Mouse (Mus musculus) monocyte, adult 5-6 weeks (primary cell): Measurements from ENCODE around the gene Hist1h2bl. TPM values are rescaled to one million over a fixed set of nuclear protein-coding genes. Genes with fewer than 3 reads are reported as not detected.

Experiments
- ATAC-seq: fragments of 153-309, 156-312 bp; replicated peaks from 2 replicates; pipeline ENCODE4 v1.8.0; 2017; ENCODE audit warnings: mild to moderate bottlenecking; ENCODE audit not compliant: low TSS enrichment, insufficient number of reproducible peaks, severe bottlenecking, poor library complexity, low FRiP score
- total RNA-seq: library from RNA; stranded (forward); fragments of 200-1000, 200-491, 200-594 nt; gene quantifications from 3 replicates; pipeline ENCODE4 v1.2.3, GENCODE M21; 2017

The Hist1h2bl gene
- total RNA-seq, 1 experiment from 2014 or later = not detected

- no peak for ATAC-seq
These were observed 38.6 kb downstream of the Hist1h2bl start, which contains the start of gene Olfr1360 for GRCm38 (mm10) chr13:21677305-21677704. Olfr1360 (minus strand) TSS chr13:21677405.

Other genes starting within 250 kb of the Hist1h2bl start
- gene Nkapl, start 247.6 kb downstream of the Hist1h2bl start, total RNA-seq = 0.76 to 0.97 TPM in 2 of 3 replicates, not detected in the other
- gene Zkscan4, start 237.2 kb downstream of the Hist1h2bl start, total RNA-seq = 1.6 TPM in 1 of 3 replicates, not detected in the others
- gene Gm10065, start 236.7 kb downstream of the Hist1h2bl start, total RNA-seq = not detected in 3 replicates
- gene AK157302, start 220.9 kb downstream of the Hist1h2bl start, total RNA-seq = 0.29 to 0.67 TPM (median 0.64 TPM) in 3 replicates
- gene Gm11273, start 214.7 kb downstream of the Hist1h2bl start, total RNA-seq = 2.5 to 3.8 TPM (median 2.7 TPM) in 3 replicates
- gene Zkscan8, start 185.0 kb downstream of the Hist1h2bl start, total RNA-seq = 2.4 to 8.3 TPM (median 3.2 TPM) in 3 replicates
- gene Olfr1366, start 173.3 kb downstream of the Hist1h2bl start, total RNA-seq = not detected in 3 replicates
- not detected in 3 replicates for gene Olfr1535, start 156.2 kb downstream of the Hist1h2bl start, total RNA-seq
- gene Olfr1364, start 134.4 kb downstream of the Hist1h2bl start, total RNA-seq = not detected in 3 replicates
- not detected in 3 replicates for gene Olfr1362, start 102.1 kb downstream of the Hist1h2bl start, total RNA-seq
- not detected in 3 replicates for gene Olfr11, start 73.6 kb downstream of the Hist1h2bl start, total RNA-seq
- not detected in 3 replicates for gene Olfr1361, start 52.8 kb downstream of the Hist1h2bl start, total RNA-seq
- gene Olfr1360, start 38.7 kb downstream of the Hist1h2bl start, total RNA-seq = not detected in 3 replicates
- not detected in 3 replicates for gene Olfr1359, start 18.0 kb downstream of the Hist1h2bl start, total RNA-seq
- gene Hist1h2ai, start 279 bp upstream of the Hist1h2bl start, total RNA-seq = 159 to 372 TPM (median 273 TPM) in 3 replicates
- 7.2 to 20.1 TPM (median 13.0 TPM) in 3 replicates for gene Hist1h3h, start 1.5 kb upstream of the Hist1h2bl start, total RNA-seq
- gene Hist1h2bm, start 5.9 kb upstream of the Hist1h2bl start, total RNA-seq = 4.9 to 12.8 TPM (median 8.3 TPM) in 3 replicates
- 8.3 to 34.5 TPM (median 21.9 TPM) in 3 replicates for gene Hist1h4j, start 18.9 kb upstream of the Hist1h2bl start, total RNA-seq
- gene Hist1h4k, start 34.4 kb upstream of the Hist1h2bl start, total RNA-seq = 57.7 to 141 TPM (median 135 TPM) in 3 replicates
- 46.9 to 83.1 TPM (median 55.4 TPM) in 3 replicates for gene Hist1h2ak, start 37.7 kb upstream of the Hist1h2bl start, total RNA-seq
- gene Hist1h2bn, start 38.0 kb upstream of the Hist1h2bl start, total RNA-seq = 54.5 to 81.8 TPM (median 76.8 TPM) in 3 replicates
- 74.2 to 131 TPM (median 93.8 TPM) in 3 replicates for gene Hist1h1b, start 64.5 kb upstream of the Hist1h2bl start, total RNA-seq
- 8.6 to 11.4 TPM in 2 of 3 replicates, not detected in the other for gene Hist1h3i, start 67.2 kb upstream of the Hist1h2bl start, total RNA-seq
- gene Hist1h2an, start 71.1 kb upstream of the Hist1h2bl start, total RNA-seq = 15.0 to 50.0 TPM (median 36.2 TPM) in 3 replicates
- 5.2 to 12.6 TPM (median 8.0 TPM) in 3 replicates for gene Hist1h2bp, start 71.3 kb upstream of the Hist1h2bl start, total RNA-seq
- gene Hist1h2bq, start 94.1 kb upstream of the Hist1h2bl start, total RNA-seq = 1.1 to 64.9 TPM (median 28.6 TPM) in 3 replicates
- 114 TPM in 1 of 3 replicates, not detected in the others for gene Hist1h2ao, start 94.3 kb upstream of the Hist1h2bl start, total RNA-seq
- gene Hist1h4m, start 95.6 kb upstream of the Hist1h2bl start, total RNA-seq = 43.0 to 386 TPM (median 131 TPM) in 3 replicates
- gene Hist1h4n, start 116.1 kb upstream of the Hist1h2bl start, total RNA-seq = 19.1 to 188 TPM (median 85.7 TPM) in 3 replicates
- gene Hist1h2ap, start 117.4 kb upstream of the Hist1h2bl start, total RNA-seq = 9.0 to 155 TPM (median 73.9 TPM) in 3 replicates
- gene Hist1h2br, start 117.6 kb upstream of the Hist1h2bl start, total RNA-seq = 18.5 to 55.6 TPM (median 45.1 TPM) in 3 replicates
- 2.1 to 2.6 TPM in 2 of 3 replicates, not detected in the other for gene Zfp184, start 229.0 kb upstream of the Hist1h2bl start, total RNA-seq